Mouse (Mus musculus) kidney, embryonic 14.5 days (tissue): ENCODE measurements around the gene Wfs1. TPM values are rescaled to one million over a fixed set of nuclear protein-coding genes. Genes with fewer than 3 reads are reported as not detected.

ENCODE experiments used
- ATAC-seq: fragments of 200-750 bp; cut with Nextera tagmentation; 2 replicates; pipeline ENCODE4 v1.8.0; 2017; ENCODE audit warnings: moderate number of reproducible peaks, mild to moderate bottlenecking, moderate TSS enrichment, moderate library complexity; ENCODE audit not compliant: low FRiP score, low TSS enrichment
- H3K27ac ChIP-seq: fragments of 300-500 bp; sonication (generic); 2 replicates; pipeline ENCODE4 v1.5.1; 2014; ENCODE audit warnings: low read depth, mild to moderate bottlenecking, low read length, moderate library complexity, mixed read lengths
- H3K27me3 ChIP-seq: fragments of 300-500 bp; sonication (generic); 2 replicates; pipeline ENCODE4 v1.6.1; 2014; ENCODE audit warnings: mild to moderate bottlenecking, low read length; ENCODE audit not compliant: control insufficient read depth, insufficient read depth
- H3K36me3 ChIP-seq: fragments of 300-500 bp; sonication (generic); 2 replicates; pipeline ENCODE4 v1.6.1; 2014; ENCODE audit warnings: low read length, mixed read lengths; ENCODE audit not compliant: control insufficient read depth, insufficient read depth
- H3K4me1 ChIP-seq: fragments of 300-500 bp; sonication (generic); 2 replicates; pipeline ENCODE4 v1.6.1; 2014; ENCODE audit warnings: low read length, mixed read lengths; ENCODE audit not compliant: control insufficient read depth, insufficient read depth
- H3K4me2 ChIP-seq: fragments of 300-500 bp; sonication (generic); replicated peaks from 2 replicates; pipeline ENCODE4 v1.6.1; 2014; ENCODE audit warnings: low read depth, mild to moderate bottlenecking, low read length
- H3K4me3 ChIP-seq: fragments of 300-500 bp; sonication (generic); 2 replicates; pipeline ENCODE4 v1.5.1; 2014; ENCODE audit warnings: mild to moderate bottlenecking, low read length
- H3K9ac ChIP-seq: fragments of 300-500 bp; sonication (generic); 2 replicates; pipeline ENCODE4 v1.6.1; 2014; ENCODE audit warnings: low read depth, mild to moderate bottlenecking, low read length, moderate library complexity
- H3K9me3 ChIP-seq: fragments of 300-500 bp; sonication (generic); 2 replicates; pipeline ENCODE4 v1.6.1; 2016; ENCODE audit warnings: low read length; ENCODE audit not compliant: control insufficient read depth
- WGBS: fragments of 180-500 bp; shearing (Covaris S2); extraction: QIAGEN DNeasy Blood & Tissue Kit; methylation state at CpG from one replicate; pipeline ENCODE4 v1.1.7; 2014; 5-methylcytosine and 5-hydroxymethylcytosine counted together
- polyA plus RNA-seq: library from polyadenylated mRNA; unstranded; fragments of >200 nt; fragmentation: Nextera tagmentation; extraction: Ambion mirVana; gene quantifications from 2 replicates; pipeline ENCODE4 v1.2.1, GENCODE M21; 2014

The Wfs1 gene
- polyA plus RNA-seq, result 12.9 and 20.9 TPM in 2 replicates

GRCm38 (mm10) chr5:36988781-36989624 lies at the start of gene Wfs1:
Gene Wfs1, minus strand, starts transcription at chr5:36989205.
- Histone ChIP-seq H3K4me3 (peak within 1 kb of the TSS; percentile 76), H3K9me3 (no peaks in the 10 kb centered on the region), H3K27ac (peak within 1 kb of the TSS; percentile 62; the same call in 1 of the 2 replicates), H3K4me1 (peaks cover 22% of the 10 kb centered on the region; the same call in 1 of the 2 replicates), H3K9ac (peak within 1 kb of the TSS; percentile 76), H3K27me3 (no peaks in the 10 kb centered on the region), H3K4me2 (peak within 1 kb of the TSS; percentile 94), H3K36me3 (no peaks in the 10 kb centered on the region)
- ATAC-seq, result peak; percentile 97
- WGBS, result 2% methylated on average over 56 of the region's 60 CpGs

- Histone ChIP-seq H3K4me2 (no peak overlapping the region), H3K4me3 (no peak overlapping the region), H3K27me3 (peaks cover 7% of the 10 kb centered on the region; the same call in 1 of the 2 replicates), H3K9ac (no peak overlapping the region), H3K27ac (no peak overlapping the region), H3K9me3 (no peaks in the 10 kb centered on the region), H3K4me1 (no peaks in the 10 kb centered on the region), H3K36me3 (no peaks in the 10 kb centered on the region)
- 73% methylated on average over 3 of the region's 3 CpGs for WGBS
- no peak for ATAC-seq
These were observed 47.9 kb upstream of the Wfs1 start for GRCm38 (mm10) chr5:37036884-37037283.

GRCm38 (mm10) chr5:37035896-37036295 lies 46.9 kb upstream of the Wfs1 start:
- 87% methylated on average over 6 of the region's 6 CpGs for WGBS
- no peak for ATAC-seq
- H3K4me3 ChIP-seq, result no peak overlapping the region
- no peak overlapping the region for H3K27ac ChIP-seq
- H3K4me1 ChIP-seq, result no peaks in the 10 kb centered on the region
- no peaks in the 10 kb centered on the region for H3K36me3 ChIP-seq
- no peaks in the 10 kb centered on the region for H3K9me3 ChIP-seq
- peaks cover 5% of the 10 kb centered on the region; the same call in 1 of the 2 replicates for H3K27me3 ChIP-seq
- H3K4me2 ChIP-seq, result no peak overlapping the region
- no peak overlapping the region for H3K9ac ChIP-seq

GRCm38 (mm10) chr5:37035192-37035591 lies 46.2 kb upstream of the Wfs1 start:
- Histone ChIP-seq H3K27ac (no peak overlapping the region), H3K4me2 (no peak overlapping the region), H3K4me1 (no peaks in the 10 kb centered on the region), H3K9me3 (no peaks in the 10 kb centered on the region), H3K27me3 (peaks cover 7% of the 10 kb centered on the region), H3K36me3 (no peaks in the 10 kb centered on the region), H3K4me3 (no peak overlapping the region), H3K9ac (no peak overlapping the region)
- ATAC-seq, result no peak
- 68% methylated on average over 6 of the region's 6 CpGs for WGBS

GRCm38 (mm10) chr5:37030753-37031152 lies 41.7 kb upstream of the Wfs1 start:
- WGBS, result 47% methylated on average over 9 of the region's 9 CpGs
- Histone ChIP-seq H3K27me3 (peaks cover 41% of the 10 kb centered on the region), H3K4me3 (no peak overlapping the region), H3K9ac (no peak overlapping the region), H3K9me3 (no peaks in the 10 kb centered on the region), H3K27ac (no peak overlapping the region), H3K36me3 (no peaks in the 10 kb centered on the region), H3K4me1 (peaks cover 11% of the 10 kb centered on the region; the same call in 1 of the 2 replicates), H3K4me2 (no peak overlapping the region)
- no peak for ATAC-seq

- under 1% methylated on average over 17 of the region's 17 CpGs for WGBS
- peak; percentile 41; the same call in 1 of the 2 replicates for ATAC-seq
- Histone ChIP-seq H3K27me3 (peaks cover 45% of the 10 kb centered on the region), H3K9ac (no peak overlapping the region), H3K9me3 (no peaks in the 10 kb centered on the region), H3K4me3 (peak overlapping the region; percentile 61), H3K27ac (no peak overlapping the region), H3K4me2 (peak overlapping the region; percentile 97), H3K36me3 (no peaks in the 10 kb centered on the region), H3K4me1 (peaks cover 11% of the 10 kb centered on the region; the same call in 1 of the 2 replicates)
These were observed 40.4 kb upstream of the Wfs1 start for GRCm38 (mm10) chr5:37029326-37029905.

- WGBS, result under 1% methylated on average over 67 of the region's 72 CpGs
- Histone ChIP-seq H3K27ac (no peak overlapping the region), H3K9me3 (no peaks in the 10 kb centered on the region), H3K36me3 (no peaks in the 10 kb centered on the region), H3K4me2 (peak overlapping the region; percentile 97), H3K9ac (no peak overlapping the region; the same call in 1 of the 2 replicates), H3K4me3 (peak overlapping the region; percentile 61), H3K27me3 (peaks cover 45% of the 10 kb centered on the region), H3K4me1 (peaks cover 11% of the 10 kb centered on the region; the same call in 1 of the 2 replicates)
- peak; percentile 62 for ATAC-seq
These were observed 39.7 kb upstream of the Wfs1 start for GRCm38 (mm10) chr5:37028486-37029311.

GRCm38 (mm10) chr5:37028104-37028485 lies 39.1 kb upstream of the Wfs1 start:
- Histone ChIP-seq H3K9ac (no peak overlapping the region), H3K9me3 (no peaks in the 10 kb centered on the region), H3K4me1 (peaks cover 11% of the 10 kb centered on the region; the same call in 1 of the 2 replicates), H3K27me3 (peaks cover 48% of the 10 kb centered on the region), H3K36me3 (no peaks in the 10 kb centered on the region), H3K4me2 (peak overlapping the region; percentile 97), H3K4me3 (peak overlapping the region; percentile 61), H3K27ac (no peak overlapping the region)
- ATAC-seq, result peak; percentile 83
- under 1% methylated on average over 36 of the region's 37 CpGs for WGBS
